Mouse (Mus musculus) urinary bladder, adult 18-20 months (tissue): ENCODE results near the gene Rnf144b.

Source experiments
- DNase-seq, 2 experiments: peaks; one replicate each; pipeline ENCODE4 v3.0.0; 2022; ENCODE audit warnings: low spot score in 2 of 2, mixed read lengths in 2 of 2

Gene Rnf144b

DNA sequence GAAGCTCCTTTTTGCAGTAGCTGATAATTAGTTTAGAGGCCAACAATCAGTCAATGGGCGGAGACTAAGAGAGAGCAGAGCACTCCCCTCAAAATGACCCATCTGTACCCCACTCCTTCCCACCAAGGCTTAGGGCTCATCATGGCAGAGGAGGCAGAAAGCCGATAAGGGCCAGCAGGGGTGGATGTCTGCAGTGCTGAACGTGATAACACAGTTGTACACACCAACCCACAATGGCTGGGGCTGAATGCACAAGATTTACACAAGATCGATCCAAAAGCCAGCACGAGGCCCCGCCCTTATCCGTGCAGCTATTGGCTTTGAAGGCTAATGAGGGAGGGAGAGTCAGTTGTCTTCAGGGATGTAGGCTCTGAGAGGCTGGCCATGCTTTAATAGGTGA, 58.3 kb downstream of the Rnf144b start:
- no peak for DNase-seq

DNA sequence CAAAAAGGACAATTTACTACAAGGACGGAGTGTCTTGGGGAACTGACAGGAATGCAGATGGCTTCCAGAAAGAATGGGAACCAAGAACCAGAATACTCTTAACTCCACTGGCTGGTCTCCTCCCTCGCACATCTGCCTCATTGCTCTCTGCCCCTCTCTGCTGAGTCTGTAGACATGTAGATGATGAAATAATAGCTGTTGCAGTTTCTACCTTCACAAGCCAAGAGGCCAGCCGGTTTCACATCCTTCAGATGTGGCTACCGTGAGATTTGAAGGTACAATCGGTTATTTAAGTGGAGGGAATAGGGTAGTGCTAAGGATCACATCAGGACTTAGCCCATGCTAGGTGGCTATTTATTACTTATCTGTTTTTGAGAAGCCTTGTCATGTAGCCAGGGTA, 59.9 kb downstream of the Rnf144b start:
- no peak for DNase-seq

DNA sequence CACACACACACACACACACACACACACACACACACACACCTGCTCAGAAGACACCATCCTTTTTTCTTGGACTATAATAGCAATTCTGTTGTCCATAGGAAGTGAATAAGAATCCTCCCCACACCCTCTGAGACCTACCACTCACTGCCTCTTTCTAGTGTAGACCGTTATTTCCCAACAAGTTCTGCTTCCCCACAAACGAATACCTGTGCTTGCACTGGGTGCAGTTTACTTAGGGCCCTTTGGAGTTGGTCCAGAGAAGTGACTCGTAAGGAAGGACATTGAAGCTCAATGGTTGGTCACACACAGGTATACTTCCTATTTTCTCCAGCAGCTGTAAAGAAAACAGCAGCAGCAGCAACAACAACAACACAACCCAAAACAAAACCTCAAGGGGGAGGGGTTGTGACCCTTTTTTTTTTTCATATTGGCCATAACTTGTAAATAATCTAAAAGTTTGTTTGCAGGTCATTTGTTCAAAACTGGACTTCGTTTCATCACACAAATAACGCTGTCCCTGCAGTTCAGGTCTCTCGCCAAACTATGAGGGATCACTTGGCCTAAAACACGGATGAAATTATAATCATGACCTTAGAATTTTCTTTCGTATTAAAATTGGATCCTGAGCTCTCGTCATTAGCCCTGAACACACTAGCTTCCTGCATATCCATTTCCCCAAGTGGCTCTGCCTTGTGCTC, 60.7 kb downstream of the Rnf144b start:
- DNase-seq: no peak

DNA sequence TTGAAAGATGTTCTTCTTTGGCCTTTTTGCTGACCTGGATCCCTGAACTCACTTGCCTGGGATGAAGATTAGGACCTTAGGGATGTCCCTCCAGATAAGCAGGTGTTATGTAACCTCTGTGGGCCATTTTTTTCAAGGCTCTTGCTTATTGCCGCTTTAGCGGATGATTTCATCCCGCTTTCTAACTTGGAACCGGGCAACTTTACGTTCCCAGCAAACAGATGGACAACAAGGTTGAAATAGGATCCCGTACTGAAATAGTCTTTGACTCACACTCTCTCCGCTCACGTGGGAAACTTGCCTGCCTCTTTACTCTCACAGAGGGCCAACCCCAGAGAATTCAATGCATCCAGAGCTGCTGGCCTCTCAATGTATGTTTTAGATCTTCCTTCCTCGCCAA, 61.3 kb downstream of the Rnf144b start:
- no peak for DNase-seq

DNA sequence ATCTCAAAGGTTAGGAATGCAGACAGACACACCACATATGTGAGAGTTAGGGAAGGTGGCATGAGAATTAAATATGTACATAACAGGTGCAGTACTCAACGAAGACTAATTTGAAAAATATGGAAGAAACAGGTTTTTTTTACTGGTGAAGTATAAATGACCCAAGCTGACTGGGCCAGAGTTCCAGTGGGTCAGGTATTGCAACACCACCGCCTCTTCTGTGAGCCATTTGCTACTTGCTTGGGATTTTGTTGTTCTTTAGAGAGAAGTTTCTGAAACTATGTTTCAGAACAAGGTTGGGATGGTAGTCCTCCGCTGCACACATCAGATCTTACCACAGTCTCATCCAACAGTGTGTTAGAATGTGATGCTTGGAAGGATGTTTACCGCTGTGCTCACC, 65.4 kb downstream of the Rnf144b start:
- no peak for DNase-seq

DNA sequence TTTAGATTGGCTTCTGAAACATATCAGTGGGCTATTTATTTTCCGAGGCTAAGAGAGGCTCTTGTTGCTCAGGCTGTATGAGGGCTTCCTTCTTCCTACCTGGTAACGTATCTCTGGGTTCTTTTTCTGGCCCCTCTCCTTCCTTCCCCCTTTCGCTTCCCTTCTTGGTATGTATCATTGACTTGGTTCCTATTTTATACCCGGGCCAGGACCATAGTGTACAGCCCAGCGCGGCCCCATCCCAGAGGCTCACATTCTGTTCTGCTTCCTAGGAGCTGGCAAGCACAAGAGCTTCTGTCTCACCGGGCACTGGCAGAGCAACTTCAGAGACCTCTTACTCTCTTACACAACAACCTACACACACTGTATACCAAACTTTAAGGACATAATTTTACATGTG, 67.5 kb downstream of the Rnf144b start:
- DNase-seq: no peak

DNA sequence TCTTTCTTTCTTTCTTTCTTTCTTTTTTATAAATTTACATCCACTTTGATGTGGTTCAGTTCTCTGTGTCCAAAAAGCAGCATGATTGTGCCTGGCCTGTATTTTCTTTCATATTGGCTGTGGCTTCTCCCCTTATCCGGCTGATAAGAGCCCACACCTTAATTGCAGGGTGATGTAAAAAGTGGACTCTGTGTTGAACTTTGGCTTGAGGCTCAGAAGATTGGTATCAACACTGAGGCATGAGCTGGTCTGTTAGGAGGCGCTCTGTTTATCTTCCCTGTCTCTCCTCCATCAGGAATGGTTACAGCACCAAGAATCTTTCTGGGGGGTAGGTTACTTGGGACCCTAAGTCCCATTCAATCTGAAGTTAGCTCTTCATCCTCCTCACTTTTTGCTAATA, 69.7 kb downstream of the Rnf144b start:
- no peak for DNase-seq

DNA sequence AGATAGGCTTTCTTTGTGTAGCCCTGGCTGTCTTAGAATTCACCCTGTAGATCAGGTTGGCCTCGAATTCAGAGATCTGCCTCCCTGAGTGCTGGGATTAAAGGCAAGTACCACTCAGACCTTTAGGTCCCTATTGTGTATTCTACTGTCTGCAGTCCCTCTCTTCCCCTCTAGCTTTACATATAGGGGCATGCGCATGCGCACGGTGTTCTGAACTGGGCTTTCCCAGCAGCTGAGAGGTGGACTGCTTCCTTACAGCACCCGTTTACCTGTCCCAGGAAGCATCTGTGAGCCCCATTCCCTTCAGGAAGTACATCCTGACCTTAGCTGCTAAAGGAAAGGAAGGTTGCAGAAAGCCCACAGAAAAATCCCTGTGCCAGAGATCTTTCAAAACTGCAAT, 70.3 kb downstream of the Rnf144b start:
- no peak for DNase-seq

DNA sequence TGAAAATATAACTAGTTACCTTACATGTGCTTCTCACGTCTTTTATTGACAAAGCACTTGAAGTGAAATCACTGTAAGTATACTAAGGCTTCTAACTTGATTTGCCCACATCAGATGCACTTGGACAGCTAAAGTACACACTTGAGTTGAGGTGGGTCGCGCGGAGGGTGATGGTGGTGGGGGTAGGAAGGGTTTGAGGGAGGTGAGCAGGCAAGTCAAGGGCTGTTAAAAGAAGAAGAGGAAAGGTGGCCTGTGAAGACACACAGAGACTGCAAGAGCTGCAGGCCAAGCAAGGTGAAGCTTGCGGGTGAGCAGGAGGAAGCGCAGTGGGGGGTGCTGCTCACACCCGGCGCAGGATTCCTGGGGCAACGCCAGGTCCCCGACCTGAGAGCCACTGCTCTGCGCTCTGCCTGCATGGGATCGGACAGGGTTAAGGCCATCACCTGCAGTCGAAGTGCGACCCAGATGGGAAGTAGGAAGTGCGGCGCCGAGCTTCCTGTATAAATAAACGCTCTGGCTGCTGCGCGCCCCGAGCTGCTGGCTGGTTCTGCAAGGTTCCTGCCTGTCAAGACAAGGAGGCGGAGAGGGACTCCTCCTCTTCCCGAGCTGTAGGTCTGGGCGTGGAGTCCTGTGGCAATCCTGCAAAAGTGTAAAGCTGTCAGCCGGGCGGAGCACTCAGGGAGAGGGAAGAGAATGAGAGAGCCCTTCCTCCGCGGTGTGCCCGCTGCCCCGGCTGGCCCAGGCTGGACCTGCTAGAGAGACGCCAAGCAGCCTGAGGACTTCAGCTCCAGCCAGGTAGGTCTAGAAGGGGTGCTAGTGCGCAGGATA, 71.1 kb downstream of the Rnf144b start:
- DNase-seq: peak; percentile 74 to 82

DNA sequence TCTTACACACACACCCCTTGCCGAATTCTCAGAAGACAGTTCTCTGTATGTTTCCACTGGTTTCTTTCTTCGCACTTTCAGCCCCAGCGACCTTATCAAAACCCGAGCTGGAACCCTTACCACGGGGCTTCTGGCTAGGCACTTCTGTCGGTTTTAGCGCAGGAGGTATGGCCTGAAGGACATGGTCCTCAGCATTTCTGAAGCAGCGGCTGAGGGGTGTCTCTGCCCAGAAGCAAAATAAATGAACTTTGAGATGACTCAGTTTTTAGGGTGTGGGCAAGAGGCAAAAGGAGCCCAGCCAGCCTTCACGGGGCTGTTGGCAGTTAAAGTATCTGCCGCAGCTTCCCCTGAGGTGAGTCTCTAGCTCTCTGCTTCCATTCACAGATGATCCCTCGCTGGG, 72.2 kb downstream of the Rnf144b start:
- DNase-seq: no peak

DNA sequence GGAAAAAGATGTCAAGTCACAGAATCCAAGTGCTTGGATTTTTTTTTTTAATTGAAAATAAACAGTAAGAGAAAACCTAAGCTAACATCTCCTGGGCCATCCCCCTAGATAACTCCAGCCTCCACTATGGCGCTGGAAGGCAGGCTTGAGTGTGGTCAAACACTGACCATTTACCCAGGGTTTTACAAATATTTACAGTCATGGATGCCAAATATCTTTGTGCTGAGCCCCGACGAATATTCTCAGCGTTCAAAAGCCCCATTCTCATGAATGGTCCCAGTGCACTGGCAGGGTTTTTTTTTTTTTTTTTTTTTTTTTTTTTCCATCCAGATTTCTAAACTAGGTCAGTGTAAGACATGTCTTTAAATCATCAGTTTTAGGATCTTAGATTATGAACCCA, 73.0 kb downstream of the Rnf144b start:
- no peak for DNase-seq

DNA sequence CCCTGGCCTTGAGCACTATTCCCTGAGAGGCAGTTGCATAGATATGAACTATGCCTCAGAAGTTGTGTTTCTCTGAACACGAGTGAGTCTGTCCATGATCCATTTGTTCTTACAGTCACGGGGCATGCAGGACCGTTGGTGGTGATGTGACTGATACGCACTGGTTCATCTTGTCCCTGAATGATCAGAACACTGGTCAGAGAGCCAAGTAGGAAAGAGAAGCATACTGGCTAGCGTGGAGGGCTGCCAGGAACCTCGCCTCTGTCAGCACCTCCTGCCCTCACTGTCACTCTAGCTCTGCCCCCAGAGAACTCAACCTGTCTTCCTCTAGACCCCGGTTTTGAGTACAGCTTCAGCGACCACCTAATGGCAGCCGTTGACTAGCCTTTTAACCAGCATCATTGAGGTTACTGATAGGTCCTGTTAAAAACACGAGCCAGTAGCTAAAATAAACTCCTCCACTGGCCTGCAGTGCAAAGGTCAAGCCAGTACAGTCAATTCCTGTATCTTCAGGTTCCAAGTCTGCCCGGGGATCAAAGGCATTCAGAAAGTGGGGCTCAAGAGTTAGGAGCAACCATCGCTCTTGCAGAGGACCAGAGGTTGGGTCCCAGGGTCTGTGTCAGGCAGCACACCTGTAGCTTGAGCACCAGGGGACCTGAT, 77.7 kb downstream of the Rnf144b start:
- no peak for DNase-seq

DNA sequence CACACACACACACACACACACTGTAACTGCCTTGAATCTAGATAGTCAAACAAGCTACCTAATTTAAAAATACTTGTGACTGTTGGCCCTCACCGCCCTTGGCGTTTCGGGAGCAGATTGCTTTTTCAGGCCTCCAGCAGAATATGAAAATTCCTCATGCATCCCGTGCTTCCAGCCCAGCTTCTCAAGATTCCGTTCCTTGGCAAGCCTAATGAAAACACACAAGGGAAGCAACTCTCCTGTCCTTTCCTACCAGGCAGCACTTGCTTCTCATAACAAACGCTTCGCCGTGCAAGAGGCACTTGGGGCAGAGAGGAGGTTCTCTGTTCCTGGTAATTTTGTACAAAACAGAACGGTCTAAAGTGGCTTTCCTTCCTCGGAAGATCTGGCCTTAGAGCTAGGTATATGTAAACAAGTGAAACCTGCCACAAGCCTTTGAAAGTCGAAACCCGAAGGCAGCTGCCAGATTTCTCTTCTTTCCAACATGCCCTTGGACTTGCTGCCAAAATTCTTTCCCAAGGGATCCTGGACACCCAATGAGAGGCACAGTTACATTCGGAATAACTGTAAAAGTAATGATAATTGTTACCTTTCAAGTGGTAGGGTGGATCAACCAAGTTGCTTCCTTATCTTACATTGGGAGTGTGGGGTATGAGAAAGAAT, 79.6 kb downstream of the Rnf144b start:
- no peak for DNase-seq

DNA sequence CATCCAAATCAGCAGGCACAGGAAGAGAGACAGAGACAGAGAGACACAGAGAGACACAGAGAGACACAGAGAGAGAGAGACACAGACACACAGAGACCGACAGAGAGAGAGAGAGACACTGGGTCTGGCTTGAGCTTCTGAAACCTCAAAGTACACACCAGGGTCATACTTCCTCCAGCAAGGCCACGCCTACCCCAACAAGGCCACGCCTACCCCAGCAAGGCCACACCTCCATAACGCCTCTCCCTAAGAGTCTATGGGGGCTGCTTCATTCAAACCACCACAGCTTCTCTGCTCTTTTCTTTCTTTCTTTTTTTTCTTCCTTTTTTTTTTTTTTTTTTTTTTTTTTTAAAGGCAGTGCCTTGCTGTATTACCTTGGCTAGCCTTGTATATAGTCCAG, 88.0 kb downstream of the Rnf144b start:
- no peak for DNase-seq

DNA sequence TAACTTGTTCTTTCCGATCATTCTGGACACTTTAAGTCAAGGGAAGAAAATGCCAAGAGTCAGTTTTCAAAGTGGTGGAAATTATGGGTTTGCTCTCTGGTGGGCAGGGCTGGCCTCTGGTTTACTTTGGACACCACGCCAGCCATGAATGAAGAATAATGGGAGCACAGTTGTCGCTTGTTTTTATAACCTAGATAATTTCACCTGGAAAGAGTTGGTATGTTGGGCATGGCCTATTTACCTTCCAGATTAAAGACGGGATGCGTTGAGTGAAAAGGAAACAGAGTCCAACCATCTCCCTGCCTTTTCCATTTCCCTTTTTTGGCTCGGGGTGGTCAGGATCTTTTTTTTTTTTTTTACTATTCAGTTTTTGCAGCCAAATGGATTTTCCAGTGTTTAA, 88.5 kb downstream of the Rnf144b start:
- no peak for DNase-seq

DNA sequence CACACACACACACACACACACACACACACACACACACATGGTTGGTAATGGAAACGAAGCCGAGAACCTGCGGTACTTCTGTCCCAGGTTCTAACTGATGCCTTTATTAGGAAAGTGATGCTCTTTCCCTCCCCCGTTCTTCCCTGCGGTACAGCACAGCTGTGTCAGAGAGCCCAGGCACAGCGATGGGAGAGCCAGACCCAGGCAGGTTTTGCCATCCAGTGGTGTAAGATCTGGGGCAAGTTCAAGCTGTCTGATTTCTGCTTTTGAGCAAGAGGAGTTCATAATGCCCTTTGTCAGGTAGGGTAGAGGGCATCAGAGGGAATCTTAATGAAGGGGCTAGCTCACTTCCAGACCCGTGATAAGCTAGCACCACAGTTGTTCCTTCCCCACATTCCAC, 89.1 kb downstream of the Rnf144b start:
- no peak for DNase-seq

DNA sequence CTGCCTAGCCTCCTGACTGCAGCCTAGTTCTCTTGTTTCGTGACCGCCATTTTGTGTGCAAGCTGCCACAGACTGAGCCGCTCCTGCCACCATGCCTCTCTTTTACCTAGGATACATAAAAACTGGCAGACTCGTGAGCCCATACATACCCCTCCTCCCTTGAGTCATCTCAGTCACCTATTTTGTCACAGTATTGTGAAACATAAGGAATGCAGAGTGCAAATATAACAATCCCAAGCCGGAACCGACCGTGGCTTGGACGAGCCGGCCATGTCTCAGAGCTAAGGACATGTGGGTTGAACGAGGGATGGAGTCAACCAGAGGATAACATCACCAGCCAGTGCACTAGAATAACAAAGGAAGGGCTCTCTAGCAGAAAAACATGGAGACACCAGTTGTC, 91.4 kb downstream of the Rnf144b start:
- DNase-seq: no peak

DNA sequence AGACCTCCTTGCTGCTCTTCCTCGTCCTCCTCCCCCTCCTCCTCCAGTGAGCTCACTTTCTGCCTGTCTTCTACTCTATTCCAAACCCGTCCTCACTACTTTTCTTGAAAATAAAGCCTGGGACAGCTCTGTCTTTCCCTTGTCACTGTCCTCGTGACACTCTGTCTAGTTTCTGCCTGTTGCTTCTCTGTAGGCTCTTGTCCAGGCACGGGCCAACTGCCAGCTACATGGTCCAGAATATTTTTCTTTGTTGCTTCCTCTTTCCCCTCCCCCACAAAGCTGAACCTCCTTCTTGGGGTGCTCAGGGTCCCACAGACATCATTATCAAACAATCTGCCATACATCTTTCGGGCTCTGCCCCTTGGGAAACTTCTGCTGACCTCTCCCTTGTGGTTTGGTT, 92.4 kb downstream of the Rnf144b start:
- DNase-seq: no peak

DNA sequence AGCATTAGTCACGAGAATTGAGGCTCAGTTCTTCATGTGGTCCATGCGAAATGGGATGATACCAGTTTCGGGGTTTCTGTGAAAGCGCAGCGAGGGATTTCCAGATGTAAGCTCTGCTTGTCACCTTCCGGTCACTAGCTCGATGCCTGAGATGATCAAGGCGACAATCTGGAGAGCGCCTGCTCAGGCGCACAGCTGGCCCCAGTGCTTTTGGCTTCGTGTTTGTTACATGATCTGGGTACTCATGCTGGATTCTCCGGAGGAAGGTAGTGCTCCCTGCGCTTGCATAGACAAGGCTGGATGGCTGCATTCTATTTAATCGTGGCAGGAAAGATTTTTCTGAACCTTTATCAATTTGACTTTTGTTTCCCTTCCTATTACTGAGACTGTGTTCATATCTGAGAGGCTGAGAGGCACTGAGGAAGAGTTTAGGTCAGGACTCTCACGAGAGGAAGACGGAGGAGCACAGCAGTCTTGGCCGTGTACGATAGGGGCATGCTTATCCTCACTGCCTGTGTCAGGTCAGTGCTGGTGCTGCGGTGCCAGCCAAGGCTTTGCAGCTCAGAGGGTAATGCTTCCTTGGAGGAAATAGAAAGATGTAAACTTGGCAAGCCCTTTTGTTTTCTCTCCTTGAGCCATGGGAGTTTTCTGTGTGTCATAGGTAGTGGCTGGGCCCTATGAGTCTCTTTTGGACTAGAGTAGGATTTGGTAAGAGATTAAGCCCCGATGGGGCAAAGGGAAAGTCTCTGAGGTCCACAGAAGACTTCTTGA, 93.5 kb downstream of the Rnf144b start:
- no peak for DNase-seq

DNA sequence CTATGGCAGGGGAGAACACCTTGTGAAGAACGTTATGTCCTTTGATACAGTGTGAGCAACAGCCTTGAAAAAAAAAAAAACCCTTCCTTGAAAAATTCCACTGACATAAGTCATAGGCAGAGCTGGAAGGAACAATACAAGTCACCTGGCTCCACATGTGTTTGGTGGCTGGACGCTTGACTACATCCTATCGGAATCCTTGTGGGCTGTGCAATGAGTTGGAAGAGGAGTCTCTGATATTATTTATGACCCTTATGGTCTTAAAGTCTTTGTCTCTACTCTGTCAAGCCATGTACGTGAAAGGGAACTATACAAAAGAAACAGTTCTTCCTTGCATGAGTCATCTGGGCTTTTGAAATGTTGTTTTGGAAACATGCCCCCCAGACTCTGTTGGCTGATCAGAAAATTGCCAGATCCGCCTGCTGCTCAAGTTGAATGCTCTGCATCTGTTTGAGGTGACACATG, 94.7 kb downstream of the Rnf144b start:
- no peak for DNase-seq

DNA sequence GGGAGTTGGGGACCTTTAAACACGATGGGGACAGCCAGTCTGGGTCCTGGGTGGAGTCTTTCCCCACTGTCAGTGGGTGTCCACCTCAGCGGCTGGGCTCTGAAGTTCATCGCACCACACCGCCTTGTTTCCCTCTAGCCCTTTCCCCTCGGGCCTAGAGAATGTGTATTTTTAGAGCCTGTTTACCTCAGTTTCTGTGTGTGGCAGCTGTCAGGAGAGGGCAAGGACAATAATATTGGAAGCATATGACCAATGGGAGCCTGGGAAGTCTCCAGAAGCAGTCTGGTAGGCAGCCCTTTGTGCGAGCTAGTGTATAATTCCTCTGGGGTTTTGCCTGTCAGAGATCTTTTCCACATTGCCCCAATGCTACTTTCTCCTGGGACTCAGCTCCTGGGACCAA, 95.9 kb downstream of the Rnf144b start:
- no peak for DNase-seq

DNA sequence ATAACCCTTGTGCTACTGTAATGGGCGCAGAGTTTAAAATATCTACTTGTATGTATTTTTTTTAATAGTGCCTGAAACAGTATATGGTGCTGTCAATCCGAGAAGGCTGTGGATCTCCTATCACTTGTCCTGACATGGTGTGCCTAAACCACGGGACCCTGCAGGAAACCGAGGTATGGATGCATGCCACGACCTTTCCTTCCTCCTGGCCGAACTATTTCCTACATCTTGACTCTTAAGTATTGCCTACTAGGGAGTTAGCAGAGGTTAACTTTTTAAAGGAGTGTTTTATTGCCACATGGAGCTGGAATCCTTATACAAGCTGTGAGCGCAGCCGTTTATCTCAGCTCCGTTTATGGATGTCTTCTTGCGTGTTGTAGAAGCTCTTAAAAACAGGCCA, 98.0 kb downstream of the Rnf144b start:
- DNase-seq: no peak
